Mouse (Mus musculus): ENCODE results near the gene Gimap3.

- TF ChIP-seq CTCF (IDR thresholded peaks at IDR 0.05; ENCODE audit: extremely low read depth, insufficient read depth, insufficient read length, insufficient replicate concordance) (no peak), POLR2A (IDR thresholded peaks at IDR 0.05; ENCODE audit: low read depth, low read length) (no peak)
Observed at GRCm38 (mm10) chr6:48804346-48804745, 33.7 kb upstream of the Gimap3 start.
